Mouse (Mus musculus) midbrain, embryonic 13.5 days (tissue): Measurements from ENCODE around the gene Smtnl1. TPM values are rescaled to one million over a fixed set of nuclear protein-coding genes. Genes with fewer than 3 reads are reported as not detected.

Experiments
- polyA plus RNA-seq: library from polyadenylated mRNA; unstranded; fragments of >200 nt; fragmentation: Nextera tagmentation; extraction: Ambion mirVana; gene quantifications from 2 replicates; pipeline ENCODE4 v1.2.1, GENCODE M21; 2015

Gene Smtnl1
- polyA plus RNA-seq, 1 experiment from 2014 or later: not detected

Other genes with a start within 250 kb of the Smtnl1 start
- gene Ctnnd1, start 171.9 kb downstream of the Smtnl1 start, polyA plus RNA-seq: 30.4 and 38.0 TPM in 2 replicates
- 0.35 and 0.42 TPM in 2 replicates for gene Btbd18, start 163.6 kb downstream of the Smtnl1 start, polyA plus RNA-seq
- 272 and 278 TPM in 2 replicates for gene Selenoh, start 151.9 kb downstream of the Smtnl1 start, polyA plus RNA-seq
- gene Gm28635, start 144.6 kb downstream of the Smtnl1 start, polyA plus RNA-seq: not detected in 2 replicates
- gene Med19, start 144.2 kb downstream of the Smtnl1 start, polyA plus RNA-seq: 49.3 and 53.3 TPM in 2 replicates
- gene Tmx2, start 143.5 kb downstream of the Smtnl1 start, polyA plus RNA-seq: 226 and 249 TPM in 2 replicates
- 18.3 and 18.9 TPM in 2 replicates for gene Zdhhc5, start 107.5 kb downstream of the Smtnl1 start, polyA plus RNA-seq
- gene Clp1, start 95.3 kb downstream of the Smtnl1 start, polyA plus RNA-seq: 32.8 and 34.5 TPM in 2 replicates
- 30.7 and 32.0 TPM in 2 replicates for gene Ypel4, start 88.6 kb downstream of the Smtnl1 start, polyA plus RNA-seq
- 7.9 and 8.1 TPM in 2 replicates for gene Gm19426, start 79.0 kb downstream of the Smtnl1 start, polyA plus RNA-seq
- 32.6 and 33.1 TPM in 2 replicates for gene Serping1, start 47.2 kb downstream of the Smtnl1 start, polyA plus RNA-seq
- gene Ube2l6, start 23.8 kb downstream of the Smtnl1 start, polyA plus RNA-seq: 15.6 and 16.6 TPM in 2 replicates
- gene Timm10, start 4.3 kb upstream of the Smtnl1 start, polyA plus RNA-seq: 53.6 and 54.5 TPM in 2 replicates
- 2.6 and 3.3 TPM in 2 replicates for gene Slc43a1, start 16.2 kb upstream of the Smtnl1 start, polyA plus RNA-seq
- gene Rtn4rl2, start 64.1 kb upstream of the Smtnl1 start, polyA plus RNA-seq: 2.2 and 3.6 TPM in 2 replicates
- gene Slc43a3, start 113.9 kb upstream of the Smtnl1 start, polyA plus RNA-seq: 4.8 and 5.4 TPM in 2 replicates
- 0.19 and 0.49 TPM in 2 replicates for gene Prg2, start 157.8 kb upstream of the Smtnl1 start, polyA plus RNA-seq
- not detected in 2 replicates for gene Prg3, start 165.6 kb upstream of the Smtnl1 start, polyA plus RNA-seq
- gene Ssrp1, start 214.6 kb upstream of the Smtnl1 start, polyA plus RNA-seq: 221 and 223 TPM in 2 replicates
- gene P2rx3, start 214.8 kb upstream of the Smtnl1 start, polyA plus RNA-seq: 2.5 and 3.0 TPM in 2 replicates
- gene Tnks1bp1, start 225.4 kb upstream of the Smtnl1 start, polyA plus RNA-seq: 27.1 and 30.9 TPM in 2 replicates